Mouse (Mus musculus) midbrain, embryonic 16.5 days (tissue): Measurements from ENCODE around the gene Ccdc15. TPM values are rescaled to one million over a fixed set of nuclear protein-coding genes. Genes with fewer than 3 reads are reported as not detected.
A peak's percentile ranks its signal among the peaks of the same experiment; 100 is the strongest.

Source experiments
- ATAC-seq: fragments of 200-750 bp; cut with Nextera tagmentation; 2 replicates; pipeline ENCODE4 v1.8.0; 2017; ENCODE audit warnings: moderate TSS enrichment
- H3K27ac ChIP-seq: fragments of 300-500 bp; sonication (generic); 2 replicates; pipeline ENCODE4 v1.5.1; 2014; ENCODE audit warnings: mild to moderate bottlenecking, low read length, mixed read lengths
- H3K27me3 ChIP-seq: fragments of 300-500 bp; sonication (generic); 2 replicates; pipeline ENCODE4 v1.6.1; 2014; ENCODE audit warnings: low read depth, low read length, mixed read lengths; ENCODE audit not compliant: control insufficient read depth, insufficient read depth
- H3K36me3 ChIP-seq: fragments of 300-500 bp; sonication (generic); 2 replicates; pipeline ENCODE4 v1.6.1; 2014; ENCODE audit warnings: mild to moderate bottlenecking, low read length, moderate library complexity, mixed read lengths; ENCODE audit not compliant: control insufficient read depth, insufficient read depth
- H3K4me1 ChIP-seq: fragments of 300-500 bp; sonication (generic); 2 replicates; pipeline ENCODE4 v1.6.1; 2014; ENCODE audit warnings: mild to moderate bottlenecking, low read length, mixed read lengths; ENCODE audit not compliant: control insufficient read depth, insufficient read depth
- H3K4me2 ChIP-seq: fragments of 300-500 bp; sonication (generic); 2 replicates; pipeline ENCODE4 v1.6.1; 2014; ENCODE audit warnings: mild to moderate bottlenecking, low read length, mixed read lengths
- H3K4me3 ChIP-seq: fragments of 300-500 bp; sonication (generic); 2 replicates; pipeline ENCODE4 v1.5.1; 2014; ENCODE audit warnings: low read depth, mild to moderate bottlenecking, low read length, moderate library complexity, mixed read lengths
- H3K9ac ChIP-seq: fragments of 300-500 bp; sonication (generic); 2 replicates; pipeline ENCODE4 v1.6.1; 2014; ENCODE audit warnings: low read depth, low read length, mixed read lengths
- H3K9me3 ChIP-seq: fragments of 300-500 bp; sonication (generic); replicated peaks from 2 replicates; pipeline ENCODE4 v1.6.1; 2014; ENCODE audit warnings: mild to moderate bottlenecking, low read length, mixed read lengths; ENCODE audit not compliant: control insufficient read depth, poor library complexity, severe bottlenecking
- WGBS: fragments of 180-500 bp; shearing (Covaris S2); extraction: QIAGEN DNeasy Blood & Tissue Kit; methylation state at CpG from one replicate; pipeline ENCODE4 v1.1.7; 2014; 5-methylcytosine and 5-hydroxymethylcytosine counted together
- polyA plus RNA-seq: library from polyadenylated mRNA; unstranded; fragments of >200 nt; fragmentation: Nextera tagmentation; extraction: Ambion mirVana; gene quantifications from 2 replicates; pipeline ENCODE4 v1.2.1, GENCODE M21; 2015

The Ccdc15 gene
- polyA plus RNA-seq, 1 experiment from 2014 or later = 7.3 TPM

DNA sequence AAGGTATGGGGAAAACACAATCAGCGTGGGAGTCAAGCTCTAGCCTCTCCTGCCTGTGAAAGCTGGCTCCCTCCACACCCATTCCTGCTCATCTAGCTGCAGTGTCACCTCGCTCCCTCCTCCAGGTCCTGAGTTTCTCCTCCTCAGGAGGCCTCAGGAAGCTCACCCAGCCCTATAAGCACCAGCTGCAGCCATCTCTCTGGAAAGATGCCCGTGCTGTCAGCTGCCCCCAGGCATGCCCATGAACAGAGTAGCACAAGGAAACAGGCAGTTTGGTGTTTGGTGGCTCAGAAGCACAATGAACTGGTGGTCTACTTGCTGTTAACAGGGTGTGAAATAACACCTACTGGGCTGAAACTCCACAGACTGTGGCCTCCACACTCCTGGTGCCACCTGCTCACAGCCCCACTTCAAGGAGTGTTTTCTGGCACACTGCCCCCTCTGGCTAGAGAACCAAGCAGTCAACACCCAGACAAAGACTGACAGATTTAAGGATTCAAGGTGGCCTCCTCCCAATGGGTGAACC is 99.8 kb downstream of the Ccdc15 start:
- no peaks in the 10 kb centered on the region for H3K36me3 ChIP-seq
- 50% methylated on average over 3 of the region's 3 CpGs for WGBS
- no peak overlapping the region for H3K9ac ChIP-seq
- no peaks in the 10 kb centered on the region for H3K9me3 ChIP-seq
- no peak overlapping the region for H3K4me2 ChIP-seq
- no peaks in the 10 kb centered on the region for H3K27me3 ChIP-seq
- no peaks in the 10 kb centered on the region for H3K4me1 ChIP-seq
- ATAC-seq = no peak
- H3K4me3 ChIP-seq = no peak overlapping the region
- H3K27ac ChIP-seq = no peak overlapping the region

DNA sequence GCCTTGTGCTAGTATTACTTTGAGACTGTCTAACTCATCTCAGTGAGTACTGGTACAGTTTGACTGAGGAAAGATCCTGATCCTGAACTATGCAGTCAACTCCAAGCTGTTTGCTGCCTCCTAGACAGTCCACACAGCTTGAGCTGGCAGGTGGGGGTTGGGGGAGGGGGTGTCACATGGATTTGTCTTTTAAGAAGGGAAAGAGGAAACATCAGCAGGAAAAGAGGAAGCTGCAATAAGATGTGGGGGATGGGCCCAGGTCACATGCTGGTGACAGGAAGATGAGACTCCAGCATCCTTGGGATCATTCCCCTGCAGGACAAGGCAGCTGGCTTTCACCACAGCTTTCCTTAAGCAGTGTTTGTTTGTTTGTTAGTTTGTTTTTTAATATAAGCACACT is 100.8 kb downstream of the Ccdc15 start:
- Histone ChIP-seq H3K27me3 (no peaks in the 10 kb centered on the region), H3K27ac (no peak overlapping the region), H3K4me2 (no peak overlapping the region), H3K9me3 (no peaks in the 10 kb centered on the region), H3K4me1 (no peaks in the 10 kb centered on the region), H3K9ac (no peak overlapping the region), H3K4me3 (no peak overlapping the region), H3K36me3 (no peaks in the 10 kb centered on the region)
- no peak for ATAC-seq

DNA sequence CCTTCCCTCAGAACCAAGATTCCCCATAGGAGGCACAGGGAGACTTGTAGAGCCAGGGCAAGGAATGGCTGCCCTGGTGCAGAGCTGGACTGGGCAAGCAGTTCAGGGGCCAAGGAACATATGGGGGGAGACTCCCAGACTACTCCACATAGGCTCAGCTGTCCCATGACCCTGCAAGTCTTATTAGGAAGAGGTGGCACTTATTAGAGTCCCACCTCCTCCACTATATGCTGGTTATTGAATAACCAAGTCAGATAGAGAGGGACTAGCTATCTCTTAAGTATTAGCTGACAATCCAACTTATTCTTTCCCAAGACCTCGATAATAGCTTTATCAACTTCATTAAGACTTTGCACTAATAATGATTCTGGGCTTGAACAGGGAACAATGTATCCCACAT is 102.4 kb downstream of the Ccdc15 start:
- ATAC-seq = no peak
- H3K4me2 ChIP-seq = no peak overlapping the region
- no peaks in the 10 kb centered on the region for H3K36me3 ChIP-seq
- no peaks in the 10 kb centered on the region for H3K4me1 ChIP-seq
- H3K4me3 ChIP-seq = no peak overlapping the region
- no peak overlapping the region for H3K27ac ChIP-seq
- WGBS = 89% methylated on average over 1 of the region's 1 CpGs
- no peaks in the 10 kb centered on the region for H3K9me3 ChIP-seq
- H3K27me3 ChIP-seq = no peaks in the 10 kb centered on the region
- H3K9ac ChIP-seq = no peak overlapping the region

DNA sequence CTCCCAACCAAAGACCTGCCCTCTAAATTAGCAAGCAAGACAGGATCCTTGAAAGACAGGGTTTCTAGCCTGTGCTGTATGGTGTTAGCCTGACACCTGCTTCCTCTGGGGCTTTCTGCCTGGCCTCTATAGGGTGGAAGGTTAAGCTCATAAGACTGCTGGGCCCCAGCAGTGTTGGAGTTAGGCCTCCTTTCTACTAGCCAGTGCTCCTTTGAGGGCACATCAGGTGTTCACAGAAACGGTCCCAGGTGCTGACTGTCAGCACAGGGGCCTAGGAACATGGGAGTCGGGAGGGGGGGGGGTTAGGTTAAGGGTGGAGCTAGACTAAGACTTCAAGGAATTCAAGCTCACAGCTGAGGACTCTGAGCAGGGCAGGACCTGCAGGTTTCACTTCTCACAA is 102.8 kb downstream of the Ccdc15 start:
- H3K9me3 ChIP-seq = no peaks in the 10 kb centered on the region
- no peaks in the 10 kb centered on the region for H3K36me3 ChIP-seq
- ATAC-seq = no peak
- no peak overlapping the region for H3K27ac ChIP-seq
- no peaks in the 10 kb centered on the region for H3K27me3 ChIP-seq
- no peak overlapping the region for H3K4me2 ChIP-seq
- H3K4me3 ChIP-seq = no peak overlapping the region
- H3K4me1 ChIP-seq = no peaks in the 10 kb centered on the region
- H3K9ac ChIP-seq = no peak overlapping the region
- 72% methylated on average over 2 of the region's 2 CpGs for WGBS

DNA sequence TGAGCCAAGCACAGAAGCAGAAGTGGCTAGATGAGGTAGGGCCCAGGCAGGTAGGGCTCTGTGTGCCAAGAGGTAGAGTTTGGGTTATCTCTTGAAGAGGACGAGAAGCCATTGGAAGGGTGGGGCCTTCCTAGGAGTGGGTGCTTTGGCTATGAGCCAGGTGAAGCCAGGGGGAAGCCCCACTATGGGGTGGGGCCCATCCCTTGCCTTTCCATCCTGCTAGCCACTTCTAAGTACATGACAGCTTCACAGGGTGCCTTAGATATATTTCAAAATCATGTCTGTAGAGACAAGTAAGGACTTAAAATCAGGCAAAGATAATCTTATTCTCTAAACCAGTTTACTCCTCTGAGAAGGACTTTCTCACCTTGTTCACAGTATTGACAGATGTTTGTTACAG is 103.6 kb downstream of the Ccdc15 start:
- H3K4me3 ChIP-seq = no peak overlapping the region
- 88% methylated on average over 1 of the region's 1 CpGs for WGBS
- H3K9me3 ChIP-seq = no peaks in the 10 kb centered on the region
- H3K27me3 ChIP-seq = no peaks in the 10 kb centered on the region
- H3K36me3 ChIP-seq = no peaks in the 10 kb centered on the region
- H3K4me2 ChIP-seq = no peak overlapping the region
- no peak overlapping the region for H3K9ac ChIP-seq
- no peak overlapping the region for H3K27ac ChIP-seq
- no peak for ATAC-seq
- no peaks in the 10 kb centered on the region for H3K4me1 ChIP-seq

DNA sequence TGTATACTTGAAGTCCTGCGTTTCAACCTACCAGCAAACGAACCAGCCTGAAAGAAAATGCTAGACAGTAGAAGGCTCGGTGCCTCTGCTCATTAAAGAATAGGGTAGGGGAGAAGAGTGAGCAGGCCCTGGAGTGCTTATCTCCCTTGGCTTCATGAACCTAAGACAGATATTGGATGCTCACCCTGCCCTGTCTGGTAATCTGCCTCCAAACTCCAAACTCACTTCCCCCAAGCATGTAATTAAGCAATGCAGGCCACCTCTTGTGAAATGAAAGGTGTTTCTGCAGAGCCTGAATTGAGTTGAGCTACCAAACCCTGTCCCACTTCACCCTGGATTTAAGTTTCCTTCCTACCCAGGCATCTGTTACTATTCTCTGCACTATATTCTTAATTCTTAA is 105.5 kb downstream of the Ccdc15 start:
- ATAC-seq = no peak
- 88% methylated on average over 3 of the region's 3 CpGs for WGBS

DNA sequence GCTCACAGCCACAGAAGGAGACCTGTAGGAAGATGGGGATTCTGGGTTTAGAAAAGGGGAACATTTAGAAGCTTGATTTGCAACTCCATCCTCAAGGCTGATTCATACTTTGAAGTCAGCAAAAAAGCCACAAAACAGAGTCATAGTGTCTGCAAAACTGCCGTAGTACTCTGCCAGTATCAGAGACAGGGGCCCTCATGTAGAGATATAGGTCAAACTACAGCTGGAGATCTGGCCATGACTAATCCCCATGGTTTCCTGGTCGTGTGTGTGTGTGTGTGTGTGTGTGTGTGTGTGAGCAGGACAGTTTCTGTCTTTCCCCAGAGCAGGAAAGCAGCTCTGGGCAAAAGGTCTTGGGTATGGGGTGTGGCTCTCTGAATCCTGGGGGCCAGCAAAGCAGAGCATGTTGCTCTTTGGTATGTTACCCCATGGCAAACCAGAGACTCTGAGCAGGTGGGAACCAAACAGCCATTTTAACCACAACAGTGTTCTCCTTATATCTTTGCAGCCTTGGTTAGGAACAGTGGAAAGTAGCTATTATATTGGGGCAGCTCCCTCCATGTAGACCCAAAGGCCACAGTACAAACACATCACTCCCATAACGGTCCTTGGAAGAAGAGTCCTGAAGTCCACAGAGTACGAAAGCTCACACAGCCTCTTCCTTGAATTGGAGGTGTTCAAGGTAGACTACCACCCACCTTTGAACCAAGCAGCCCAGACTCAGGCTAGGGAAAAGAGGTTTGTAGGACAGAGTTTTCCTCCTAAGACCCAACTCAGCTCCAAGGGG is 112.1 kb downstream of the Ccdc15 start:
- no peaks in the 10 kb centered on the region for H3K27me3 ChIP-seq
- no peaks in the 10 kb centered on the region for H3K36me3 ChIP-seq
- no peaks in the 10 kb centered on the region for H3K4me1 ChIP-seq
- no peak overlapping the region for H3K4me2 ChIP-seq
- WGBS = 70% methylated on average over 4 of the region's 4 CpGs
- no peak overlapping the region for H3K4me3 ChIP-seq
- ATAC-seq = no peak
- no peak overlapping the region for H3K9ac ChIP-seq
- H3K9me3 ChIP-seq = no peaks in the 10 kb centered on the region
- H3K27ac ChIP-seq = no peak overlapping the region

More for the DNA sequence above, 105.5 kb downstream of the Ccdc15 start:
- no peak overlapping the region for H3K9ac ChIP-seq
- H3K9me3 ChIP-seq = no peaks in the 10 kb centered on the region
- no peaks in the 10 kb centered on the region for H3K4me1 ChIP-seq
- no peak overlapping the region for H3K4me3 ChIP-seq
- no peaks in the 10 kb centered on the region for H3K36me3 ChIP-seq
- no peak overlapping the region for H3K4me2 ChIP-seq
- H3K27me3 ChIP-seq = no peaks in the 10 kb centered on the region
- H3K27ac ChIP-seq = no peak overlapping the region

DNA sequence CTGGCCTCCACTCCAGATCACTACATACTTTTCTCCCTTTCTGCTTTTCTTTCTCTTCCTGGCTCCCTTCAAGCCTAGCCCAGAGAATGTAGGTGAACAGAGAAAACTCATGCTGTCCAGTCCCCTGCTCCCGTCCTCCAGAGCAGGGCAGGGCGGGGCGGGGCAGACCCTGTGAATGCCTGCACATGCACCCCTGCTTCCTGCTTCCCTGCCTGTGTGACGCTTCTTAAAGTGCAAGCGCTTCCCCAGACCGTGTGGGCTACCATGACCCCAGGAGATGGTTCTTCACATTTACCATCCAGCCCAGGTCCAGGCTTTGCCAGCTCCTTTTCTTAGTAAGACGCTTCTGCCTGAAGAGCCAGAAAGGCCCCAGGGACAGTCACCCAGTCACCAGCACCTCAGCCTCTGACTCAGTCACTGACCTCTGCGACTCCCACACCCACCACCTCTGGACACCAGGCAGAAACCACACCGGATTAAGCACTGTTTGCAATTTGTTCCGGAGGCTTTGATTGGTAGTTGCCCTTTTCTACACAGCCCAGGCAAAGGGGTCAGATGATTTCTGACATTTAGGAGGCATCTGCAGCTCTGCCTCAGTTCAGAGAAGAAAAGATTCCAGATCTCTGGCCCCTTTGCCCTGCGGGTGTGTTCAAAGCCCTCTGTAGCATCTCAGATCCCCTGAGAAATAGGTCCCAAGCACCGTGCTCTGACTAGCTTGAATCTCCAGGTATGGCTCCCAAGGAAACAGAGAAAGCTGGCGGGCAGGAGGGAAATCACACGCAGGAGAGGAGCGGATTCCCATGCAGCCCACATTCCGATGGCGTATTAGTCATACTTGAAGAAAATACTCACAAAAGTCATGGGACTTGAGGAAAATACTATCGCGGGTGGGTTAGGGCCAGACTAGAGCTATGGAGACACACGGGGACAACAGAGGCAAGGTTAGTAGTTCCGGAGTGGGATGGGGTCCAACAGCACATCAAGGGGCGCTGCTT is 115.7 kb downstream of the Ccdc15 start:
- Histone ChIP-seq H3K36me3 (no peaks in the 10 kb centered on the region), H3K4me3 (no peak overlapping the region), H3K4me2 (no peak overlapping the region), H3K27me3 (no peaks in the 10 kb centered on the region), H3K27ac (no peak overlapping the region), H3K9me3 (no peaks in the 10 kb centered on the region), H3K9ac (0 out of 2 replicates have a peak overlapping the region, but pooled peaks have one; percentile 33), H3K4me1 (peaks cover 4% of the 10 kb centered on the region; the same call in 1 of the 2 replicates)
- ATAC-seq = no peak
- 53% methylated on average over 22 of the region's 22 CpGs for WGBS
